Mouse (Mus musculus): ENCODE measurements around the gene Lrrc46.

GRCm38 (mm10) chr11:97009198-97009790 lies 31.9 kb downstream of the Lrrc46 start:
- TF ChIP-seq CTCF (IDR thresholded peaks at IDR 0.05; ENCODE audit: control insufficient read depth, insufficient read depth, insufficient replicate concordance, low read depth, low read length) (no peak), POLR2A (IDR thresholded peaks at IDR 0.05; ENCODE audit: control insufficient read depth, low read depth, low read length) (no peak)

All from testis, adult 2 months (tissue).